Mouse (Mus musculus) midbrain, embryonic 16.5 days (tissue): ENCODE data around the gene Acad8. TPM values are rescaled to one million over a fixed set of nuclear protein-coding genes. Genes with fewer than 3 reads are reported as not detected.

ENCODE experiments used
- polyA plus RNA-seq: library from polyadenylated mRNA; unstranded; fragments of >200 nt; fragmentation: Nextera tagmentation; extraction: Ambion mirVana; gene quantifications from 2 replicates; pipeline ENCODE4 v1.2.1, GENCODE M21; 2015

The Acad8 gene
- polyA plus RNA-seq, 1 experiment from 2014 or later = 33.9 TPM

Other genes with a start within 250 kb of the Acad8 start
- gene Glb1l2, start 193.1 kb downstream of the Acad8 start, polyA plus RNA-seq = 3.1 and 3.6 TPM in 2 replicates
- not detected in 2 replicates for gene Glb1l3, start 138.7 kb downstream of the Acad8 start, polyA plus RNA-seq
- 0.16 and 0.21 TPM in 2 replicates for gene Gm1110, start 76.5 kb downstream of the Acad8 start, polyA plus RNA-seq
- gene Thyn1, start 144 bp upstream of the Acad8 start, polyA plus RNA-seq = 123 and 129 TPM in 2 replicates
- gene Vps26b, start 30.5 kb upstream of the Acad8 start, polyA plus RNA-seq = 88.0 and 89.0 TPM in 2 replicates
- gene Ncapd3, start 30.6 kb upstream of the Acad8 start, polyA plus RNA-seq = 14.9 and 15.3 TPM in 2 replicates
- 46.3 and 57.8 TPM in 2 replicates for gene Jam3, start 155.9 kb upstream of the Acad8 start, polyA plus RNA-seq